Mouse (Mus musculus) heart, adult 10 weeks (tissue): Measurements from ENCODE around the gene I0C0044D17Rik. TPM values are rescaled to one million over a fixed set of nuclear protein-coding genes. Genes with fewer than 3 reads are reported as not detected.

Experiments
- polyA plus RNA-seq: library from polyadenylated mRNA; stranded (reverse); fragments of 350-450 nt; fragmentation: Illumina TruSeq; extraction: RNeasy Lipid Tissue Mini Kit (QIAGEN cat#74804); gene quantifications from one replicate; pipeline ENCODE4 v1.2.3, GENCODE M21; 2014; ENCODE audit warnings: low read depth, low replicate concordance

I0C0044D17Rik gene
- polyA plus RNA-seq: not detected

GRCm38 (mm10) chr4:98823740-98824139 lies at the start of gene I0C0044D17Rik:
Gene I0C0044D17Rik, minus strand, starts transcription at chr4:98823840.

GRCm38 (mm10) chr4:98817184-98817911 lies 6.3 kb downstream of the I0C0044D17Rik start, which contains the start of gene Kank4:
Gene Kank4, minus strand, starts transcription at chr4:98817537.

Other genes with a start within 250 kb of the I0C0044D17Rik start
- gene L1td1, start 97.1 kb downstream of the I0C0044D17Rik start, polyA plus RNA-seq: not detected
- 0.63 TPM for gene Kank4, start 6.3 kb downstream of the I0C0044D17Rik start, polyA plus RNA-seq
- 14.7 TPM for gene Usp1, start 100.0 kb upstream of the I0C0044D17Rik start, polyA plus RNA-seq
- gene Angptl3, start 207.1 kb upstream of the I0C0044D17Rik start, polyA plus RNA-seq: 6.3 TPM